Mouse (Mus musculus) embryonic fibroblast, embryonic 13.5 days (primary cell): ENCODE data around the gene Prdm8. TPM values are rescaled to one million over a fixed set of nuclear protein-coding genes. Genes with fewer than 3 reads are reported as not detected.

Source experiments
- H3K27ac ChIP-seq: 2 replicates; pipeline ENCODE4 v1.5.1; 2012; ENCODE audit warnings: low read length, control low read depth, inconsistent platforms; ENCODE audit not compliant: insufficient read depth
- H3K4me1 ChIP-seq: 2 replicates; pipeline ENCODE4 v1.6.1; 2011; ENCODE audit warnings: low read length; ENCODE audit not compliant: control insufficient read depth, insufficient read depth
- H3K4me3 ChIP-seq: 2 replicates; pipeline ENCODE4 v1.5.1; 2011; ENCODE audit warnings: mild to moderate bottlenecking, control low read depth, low read length; ENCODE audit not compliant: insufficient read depth
- CTCF ChIP-seq: IDR thresholded peaks from 2 replicates; pipeline ENCODE4 v1.5.1; 2011; ENCODE audit warnings: mild to moderate bottlenecking, control low read depth, low read length, moderate library complexity, borderline replicate concordance; ENCODE audit not compliant: insufficient read depth
- POLR2A ChIP-seq: IDR thresholded peaks from 2 replicates; pipeline ENCODE4 v1.6.1; 2011; ENCODE audit warnings: low read depth, mild to moderate bottlenecking, control low read depth, low read length, moderate library complexity
- polyA plus RNA-seq: library from polyadenylated mRNA; stranded (reverse); fragments of >200 nt; gene quantifications from 2 replicates; pipeline ENCODE4 v1.2.4, GENCODE M21; 2011; ENCODE audit warnings: low read depth; ENCODE audit not compliant: missing spikeins, insufficient read length

Prdm8 gene
- polyA plus RNA-seq, 1 experiment: not detected

DNA sequence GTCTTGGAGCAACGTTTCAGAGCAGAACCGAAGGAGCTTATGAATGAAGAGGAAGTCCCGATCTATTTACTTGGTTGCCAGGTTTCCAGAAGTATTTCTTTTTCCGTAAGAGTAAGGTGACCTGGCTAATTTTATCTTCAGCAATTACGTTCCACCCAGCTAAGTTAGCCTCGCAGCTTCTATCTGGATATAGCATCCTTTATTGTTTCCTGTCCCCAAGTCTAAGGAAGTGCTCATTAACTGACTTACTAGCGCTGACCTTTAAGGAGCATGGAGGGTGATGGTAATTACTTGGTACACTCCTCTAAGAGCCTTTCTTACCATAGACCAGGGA is 32.2 kb downstream of the Prdm8 start:
- Histone ChIP-seq H3K4me1 (no peaks in the 10 kb centered on the region), H3K27ac (no peak overlapping the region), H3K4me3 (no peak overlapping the region)
- no peak for TF ChIP-seq CTCF
- no peak for TF ChIP-seq POLR2A

DNA sequence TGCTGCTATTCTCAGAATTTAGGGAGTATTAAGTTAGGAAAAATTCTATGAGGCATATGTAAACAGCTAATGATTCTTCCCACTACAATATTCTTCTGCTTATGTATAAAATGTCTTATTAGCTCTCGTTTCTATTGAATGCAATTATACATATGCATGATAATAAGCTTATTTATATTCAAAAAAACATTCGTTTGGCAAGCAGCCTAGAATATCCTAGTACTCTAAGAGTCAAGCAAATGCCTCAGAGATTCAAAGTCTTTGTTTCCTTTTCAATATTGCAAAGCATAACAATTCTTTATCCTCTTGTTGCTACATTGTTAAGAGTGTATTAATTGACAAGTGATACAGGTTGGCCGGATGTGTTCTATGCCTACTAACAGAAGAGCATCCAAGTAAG is 34.6 kb downstream of the Prdm8 start:
- H3K4me1 ChIP-seq: no peaks in the 10 kb centered on the region
- H3K27ac ChIP-seq: no peak overlapping the region
- TF ChIP-seq CTCF (no peak), POLR2A (no peak)
- H3K4me3 ChIP-seq: no peak overlapping the region

DNA sequence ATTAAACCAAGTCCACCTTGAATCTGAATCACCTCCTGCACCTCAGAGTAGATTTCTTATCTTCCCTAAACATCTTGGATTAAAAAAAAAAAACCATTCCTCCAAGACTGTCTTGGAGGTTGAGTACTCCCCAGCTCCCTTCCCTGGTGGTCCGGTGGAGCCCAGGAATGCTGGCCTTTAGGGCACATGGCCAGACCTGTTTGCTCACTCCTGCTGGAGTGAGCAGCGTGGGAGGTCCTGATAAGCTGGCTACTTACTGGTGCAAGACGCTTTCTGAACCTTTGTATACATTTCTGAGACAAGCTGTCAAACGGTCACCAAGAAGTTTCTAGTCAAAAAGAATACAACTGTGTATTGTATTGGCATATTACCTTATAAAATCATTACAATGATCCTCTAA is 36.0 kb downstream of the Prdm8 start:
- Histone ChIP-seq H3K4me3 (no peak overlapping the region), H3K4me1 (no peaks in the 10 kb centered on the region), H3K27ac (no peak overlapping the region)
- TF ChIP-seq POLR2A: no peak
- no peak for TF ChIP-seq CTCF

- TF ChIP-seq CTCF (no peak), POLR2A (no peak)
- Histone ChIP-seq H3K4me1 (no peaks in the 10 kb centered on the region; the same call in 1 of the 2 replicates), H3K27ac (no peak overlapping the region), H3K4me3 (no peak overlapping the region)
These were observed 45.5 kb downstream of the Prdm8 start for GRCm38 (mm10) chr5:98212501-98212900.

DNA sequence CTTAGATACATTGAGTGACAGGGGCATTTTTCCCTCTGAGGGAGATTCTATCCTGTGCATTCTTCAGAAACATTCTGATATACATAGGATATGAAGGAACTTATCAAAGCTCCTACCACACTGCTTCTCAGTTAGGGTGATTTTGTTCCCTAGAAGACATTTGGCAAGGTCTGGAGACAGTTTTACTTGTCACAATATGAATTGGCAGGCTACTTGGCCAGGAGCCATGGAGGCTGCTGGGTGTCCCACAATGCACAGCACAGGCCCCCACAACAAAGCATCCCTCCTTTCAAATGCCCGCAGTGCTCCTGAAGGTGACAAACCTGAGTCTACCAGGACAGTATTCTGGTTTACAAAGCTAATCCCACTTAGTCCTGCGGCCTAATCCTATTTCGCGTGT is 55.0 kb downstream of the Prdm8 start:
- H3K27ac ChIP-seq: no peak overlapping the region
- TF ChIP-seq POLR2A (no peak), CTCF (no peak)
- peaks cover 7% of the 10 kb centered on the region; the same call in 1 of the 2 replicates for H3K4me1 ChIP-seq
- no peak overlapping the region for H3K4me3 ChIP-seq

DNA sequence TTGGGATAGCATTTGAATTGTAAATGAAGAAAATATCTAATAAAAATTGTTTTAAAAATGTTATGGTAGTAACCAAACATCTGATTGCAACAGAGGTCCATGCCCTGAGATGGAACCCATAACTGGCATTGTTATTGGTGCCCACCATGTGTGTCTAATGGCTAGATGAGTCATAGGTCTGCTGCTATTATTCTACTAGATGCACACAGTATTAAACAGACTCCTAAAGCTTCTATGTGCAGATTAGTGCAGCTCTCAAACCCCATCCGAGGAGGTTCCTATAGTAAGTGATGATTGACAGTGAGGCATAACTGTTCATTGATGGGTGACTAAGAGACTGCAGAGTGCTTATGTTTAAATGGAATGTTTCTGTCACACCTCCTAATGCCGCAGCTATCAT is 59.7 kb downstream of the Prdm8 start:
- H3K4me1 ChIP-seq: no peaks in the 10 kb centered on the region
- TF ChIP-seq POLR2A (no peak), CTCF (no peak)
- no peak overlapping the region for H3K4me3 ChIP-seq
- H3K27ac ChIP-seq: no peak overlapping the region

- no peak overlapping the region for H3K4me3 ChIP-seq
- TF ChIP-seq POLR2A (no peak), CTCF (no peak)
These were observed 62.5 kb downstream of the Prdm8 start for GRCm38 (mm10) chr5:98229456-98229855.

DNA sequence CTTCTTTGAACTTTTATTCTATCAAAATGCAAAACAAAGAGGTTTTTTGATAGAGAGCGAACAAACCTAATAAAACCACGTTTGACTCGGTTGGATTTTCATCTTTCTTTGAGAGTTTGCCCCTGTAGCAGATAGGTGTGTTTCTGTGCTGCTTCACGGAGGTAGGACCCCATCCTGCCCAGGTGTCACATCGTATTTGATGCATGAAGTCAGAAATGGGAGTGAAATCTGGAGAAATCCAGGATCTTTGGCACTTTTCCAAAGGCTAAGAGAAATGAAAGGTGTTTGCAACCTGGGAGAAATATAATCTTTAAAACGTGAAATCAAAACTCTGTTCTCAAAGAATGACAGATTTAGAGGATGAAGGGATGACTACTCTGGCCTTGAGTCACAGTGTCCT is 71.5 kb downstream of the Prdm8 start:
- Histone ChIP-seq H3K4me1 (no peaks in the 10 kb centered on the region), H3K27ac (no peak overlapping the region), H3K4me3 (no peak overlapping the region)
- TF ChIP-seq POLR2A (no peak), CTCF (no peak)

More at GRCm38 (mm10) chr5:98229456-98229855, 62.5 kb downstream of the Prdm8 start:
- H3K27ac ChIP-seq: no peak overlapping the region
- no peaks in the 10 kb centered on the region for H3K4me1 ChIP-seq

Other genes with a start within 250 kb of the Prdm8 start
- 43.2 and 45.0 TPM in 2 replicates for gene Antxr2, start 136.2 kb upstream of the Prdm8 start, polyA plus RNA-seq
- 0.83 and 1.8 TPM in 2 replicates for gene Fgf5, start 87.0 kb downstream of the Prdm8 start, polyA plus RNA-seq
- gene Cfap299, start 162.1 kb downstream of the Prdm8 start, polyA plus RNA-seq: not detected in 2 replicates